Mouse (Mus musculus): ENCODE data around the gene Comt. TPM values are rescaled to one million over a fixed set of nuclear protein-coding genes. Genes with fewer than 3 reads are reported as not detected.
A peak's percentile ranks its signal among the peaks of the same experiment; 100 is the strongest.

Gene Comt
- total RNA-seq, 2 experiments from 2014 or later: 55.5 to 57.3 TPM

- no peak for DNase-seq
- intact Hi-C loops (cut with DNase I): no loop called here
These were observed 9.5 kb upstream of the Comt start for GRCm38 (mm10) chr16:18436128-18436527.

DNA sequence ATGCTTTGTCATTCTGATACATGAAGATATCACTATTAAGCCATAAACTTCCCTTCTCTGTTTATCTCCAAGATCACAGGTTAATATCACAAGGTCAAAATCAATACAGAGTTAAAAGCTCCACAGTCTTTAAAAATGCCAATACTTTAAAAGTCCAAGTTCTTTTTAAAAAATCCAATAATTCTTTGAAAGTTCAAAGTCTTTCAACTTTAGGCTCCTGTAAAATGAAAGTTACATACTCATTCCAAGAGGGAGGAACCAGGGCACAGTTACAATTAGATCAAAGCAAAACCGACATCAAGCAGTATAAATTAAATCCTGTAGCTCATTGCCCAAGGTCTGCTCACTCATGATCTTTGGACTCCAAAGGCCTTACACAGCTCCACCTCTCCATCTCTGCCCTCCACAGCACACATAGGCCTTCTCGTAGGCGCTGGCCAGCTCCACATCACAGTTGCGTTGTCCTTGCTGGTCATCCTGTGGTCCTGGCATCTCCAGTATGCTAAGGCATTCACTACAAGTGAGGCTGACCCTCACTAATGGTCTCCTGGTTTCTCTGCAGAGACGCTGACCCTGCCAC lies 6.8 kb upstream of the Comt start:
- DNase-seq: no peak
- intact Hi-C loops (cut with DNase I): no loop called here

DNA sequence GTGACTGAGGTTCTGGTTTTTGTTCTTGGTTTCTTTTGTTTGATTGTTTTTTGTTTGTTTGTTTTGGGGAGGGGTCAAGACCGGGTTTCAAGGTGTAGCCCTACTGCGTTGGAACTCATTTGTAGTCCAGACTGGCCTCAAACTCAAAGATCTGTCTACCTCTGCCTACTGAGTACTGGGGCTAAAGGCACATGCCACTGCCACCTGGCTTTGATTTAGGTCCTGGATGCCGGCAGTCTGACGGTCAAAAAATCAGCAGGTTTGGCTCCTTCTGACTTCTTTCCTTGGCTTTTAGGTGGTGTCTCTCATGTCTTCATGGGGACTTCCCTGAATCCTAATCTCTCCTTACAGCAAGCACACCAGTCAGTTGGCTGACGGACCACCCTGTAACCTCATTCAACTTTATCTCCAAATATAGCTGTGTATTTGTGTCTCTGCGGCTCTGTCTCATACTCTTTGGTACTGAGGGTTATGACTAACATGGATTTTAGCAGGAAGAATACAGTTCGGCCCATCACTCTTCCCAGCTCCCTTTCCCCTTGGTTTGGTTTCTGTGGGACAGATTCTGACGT lies 4.1 kb upstream of the Comt start:
- intact Hi-C loops (cut with DNase I): no loop called here
- DNase-seq: no peak

GRCm38 (mm10) chr16:18429641-18430040 lies 3.0 kb upstream of the Comt start:
- no peak for DNase-seq
- intact Hi-C loops (cut with DNase I): no loop called here

GRCm38 (mm10) chr16:18428516-18429042 lies 1.9 kb upstream of the Comt start:
- intact Hi-C loops (cut with DNase I): no loop called here
- DNase-seq: no peak

DNA sequence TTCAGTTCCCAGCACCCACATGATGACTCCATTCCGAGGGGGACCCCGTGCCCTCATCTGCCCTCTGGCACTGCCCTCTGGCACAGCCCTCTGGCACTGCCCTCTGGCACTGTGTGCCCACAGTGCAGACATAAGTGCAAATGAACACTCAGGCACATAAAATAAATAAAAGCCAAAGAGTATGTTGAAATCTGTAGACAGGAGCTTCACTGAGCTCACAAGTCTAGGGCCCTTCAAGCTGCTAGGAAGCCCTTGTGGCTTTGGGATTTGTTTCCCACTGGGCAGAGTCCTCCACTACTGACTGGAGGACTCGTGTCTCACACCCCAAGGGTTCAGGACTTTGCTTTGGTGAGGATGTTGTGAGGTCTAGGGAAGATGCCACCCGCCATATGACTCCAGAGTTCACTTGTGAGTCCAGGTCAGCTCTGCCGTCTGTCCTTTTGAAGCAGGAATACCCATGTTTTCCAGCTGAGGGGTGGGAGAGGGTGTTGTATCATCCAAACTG lies 1.4 kb upstream of the Comt start:
- no peak for DNase-seq
- intact Hi-C loops (cut with DNase I): no loop called here

GRCm38 (mm10) chr16:18426215-18426791 lies 349 bp downstream of the Comt start, which contains the start of gene Txnrd2:
Gene Txnrd2, plus strand, starts transcription at chr16:18426384.
- DNase-seq: peak; percentile 74
- intact Hi-C loops (cut with DNase I): no loop called here

DNA sequence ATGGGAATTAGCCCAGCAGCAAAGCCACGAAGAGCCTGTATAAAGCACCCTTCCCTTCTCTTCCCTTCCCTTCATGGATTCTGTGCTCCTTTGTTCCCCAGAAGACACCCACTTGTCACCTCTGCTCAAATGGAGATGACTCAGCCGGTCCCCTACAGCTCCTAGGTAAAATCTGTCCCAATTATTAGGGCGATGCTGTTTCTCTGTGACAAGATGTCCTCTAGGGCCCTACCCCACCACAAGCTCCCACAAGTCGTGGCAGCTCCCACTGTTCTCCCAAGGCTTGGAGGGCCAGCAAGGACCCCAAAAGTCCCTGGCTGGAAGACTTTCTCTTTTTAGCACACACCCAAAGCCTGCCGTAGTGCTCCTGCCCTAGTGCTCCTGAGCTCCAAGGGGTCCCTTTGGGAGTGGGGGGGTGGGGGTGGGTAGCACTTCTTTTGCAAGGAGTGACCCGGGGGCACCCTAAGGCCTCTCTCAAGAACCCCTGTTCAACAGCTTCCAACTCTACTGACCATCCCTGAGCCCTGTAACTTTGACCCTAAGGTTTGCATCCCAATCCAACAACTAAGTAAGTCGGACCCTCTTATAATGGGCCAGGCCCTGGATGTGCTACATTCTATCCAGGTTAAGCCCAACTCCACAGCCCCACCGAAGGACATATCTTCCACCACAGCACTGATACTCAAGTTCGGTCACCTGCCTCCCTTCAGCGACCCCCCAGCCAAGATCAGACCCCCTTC lies 1.0 kb downstream of the Comt start:
- intact Hi-C loops (cut with DNase I): no loop called here
- no peak for DNase-seq

DNA sequence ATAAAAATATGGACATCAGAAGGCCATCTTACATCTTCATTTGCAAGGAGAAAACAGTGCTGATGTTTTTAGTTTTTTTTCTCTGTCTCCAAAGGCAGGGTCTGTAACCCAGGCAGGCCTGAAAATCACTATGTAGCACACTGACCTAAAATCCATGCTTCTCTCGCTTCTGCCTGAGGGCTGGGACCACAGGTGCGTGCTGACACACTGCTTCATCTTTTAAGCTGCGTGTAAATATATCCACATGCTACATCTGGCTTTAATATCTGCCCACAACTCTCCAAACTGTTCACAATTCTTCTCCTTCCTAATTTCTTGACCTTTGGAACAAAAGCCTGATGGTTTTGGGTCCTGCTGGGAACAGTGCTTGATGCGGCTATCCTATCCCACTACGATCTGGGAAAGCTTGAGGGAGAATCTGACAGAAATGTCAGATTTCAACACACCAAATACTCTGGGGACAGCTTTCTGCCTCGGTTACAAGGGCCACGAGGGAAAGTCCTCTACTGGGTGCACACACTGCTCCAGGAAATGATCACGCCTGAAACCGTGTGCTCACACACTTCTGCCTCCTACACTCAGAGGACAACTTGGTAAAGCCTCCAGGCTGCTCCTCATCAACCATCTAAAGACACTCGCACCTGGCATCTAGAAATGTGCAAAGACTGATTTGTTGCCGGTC lies 2.1 kb downstream of the Comt start:
- intact Hi-C loops (cut with DNase I): no loop called here
- DNase-seq: no peak

- intact Hi-C loops (cut with DNase I): no loop called here
- no peak for DNase-seq
These were observed 2.8 kb downstream of the Comt start for GRCm38 (mm10) chr16:18423915-18424265.

GRCm38 (mm10) chr16:18423203-18423914 lies 3.3 kb downstream of the Comt start:
- DNase-seq: no peak
- intact Hi-C loops (cut with DNase I): no loop called here

DNA sequence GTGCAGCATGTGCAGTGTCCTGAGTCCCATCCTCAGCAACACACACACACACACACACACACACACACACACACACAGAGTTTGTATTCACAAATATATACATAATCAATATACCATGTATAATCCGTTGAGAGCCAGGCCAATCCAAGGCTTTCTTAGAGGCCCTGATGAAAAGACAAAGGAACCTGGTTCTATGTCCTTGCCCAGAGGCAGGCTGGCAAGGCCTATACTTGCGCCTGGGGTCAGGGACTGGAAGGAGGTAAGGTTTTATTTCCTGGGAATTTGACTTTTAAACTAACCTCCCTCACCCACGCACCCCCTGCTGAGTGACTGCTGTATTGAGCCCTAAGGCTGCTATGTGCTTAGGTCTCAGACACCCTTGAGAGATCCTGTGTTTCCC lies 6.1 kb downstream of the Comt start:
- intact Hi-C loops (cut with DNase I): no loop called here
- no peak for DNase-seq

- DNase-seq: no peak
- intact Hi-C loops (cut with DNase I): no loop called here
These were observed 7.0 kb downstream of the Comt start for GRCm38 (mm10) chr16:18419603-18420026.

- intact Hi-C loops (cut with DNase I): no loop called here
- no peak for DNase-seq
These were observed 7.7 kb downstream of the Comt start for GRCm38 (mm10) chr16:18418756-18419602.

- DNase-seq: no peak
- intact Hi-C loops (cut with DNase I): no loop called here
These were observed 9.2 kb downstream of the Comt start for GRCm38 (mm10) chr16:18417491-18417890.

- intact Hi-C loops (cut with DNase I): no loop called here
- no peak for DNase-seq
These were observed 9.8 kb downstream of the Comt start for GRCm38 (mm10) chr16:18416837-18417236.

DNA sequence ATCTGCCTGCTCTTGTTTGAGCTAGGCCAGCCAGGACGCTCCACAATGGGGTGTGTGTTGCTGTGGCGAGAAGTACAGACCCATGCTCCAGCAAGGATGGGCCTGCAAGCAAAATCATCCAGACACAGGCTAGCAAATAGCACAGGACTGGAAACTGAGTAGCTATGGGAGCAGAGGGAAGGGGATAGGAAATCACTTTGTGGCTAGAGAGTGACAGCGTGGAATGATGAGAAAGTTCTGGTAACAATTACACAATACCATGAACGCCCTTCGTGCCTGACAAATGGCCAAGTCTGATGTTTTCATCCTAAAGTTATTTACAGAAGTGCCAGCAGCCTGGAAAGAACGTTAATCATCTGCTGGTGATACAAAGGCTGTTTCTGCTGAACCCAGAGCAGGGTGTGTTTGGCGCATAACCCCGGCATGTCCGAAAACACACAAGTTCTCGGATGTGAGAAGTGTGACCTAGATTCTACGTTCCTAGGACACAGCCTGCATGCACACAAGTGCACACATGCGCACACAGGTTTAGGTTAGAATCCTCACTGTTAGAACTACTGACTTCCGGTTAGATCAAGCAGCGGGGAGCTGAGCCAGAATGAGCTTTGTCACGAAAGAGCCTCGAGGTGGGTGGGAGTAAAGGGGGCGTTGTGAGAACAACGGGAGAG lies 10.4 kb downstream of the Comt start:
- intact Hi-C loops (cut with DNase I): no loop called here
- DNase-seq: no peak

DNA sequence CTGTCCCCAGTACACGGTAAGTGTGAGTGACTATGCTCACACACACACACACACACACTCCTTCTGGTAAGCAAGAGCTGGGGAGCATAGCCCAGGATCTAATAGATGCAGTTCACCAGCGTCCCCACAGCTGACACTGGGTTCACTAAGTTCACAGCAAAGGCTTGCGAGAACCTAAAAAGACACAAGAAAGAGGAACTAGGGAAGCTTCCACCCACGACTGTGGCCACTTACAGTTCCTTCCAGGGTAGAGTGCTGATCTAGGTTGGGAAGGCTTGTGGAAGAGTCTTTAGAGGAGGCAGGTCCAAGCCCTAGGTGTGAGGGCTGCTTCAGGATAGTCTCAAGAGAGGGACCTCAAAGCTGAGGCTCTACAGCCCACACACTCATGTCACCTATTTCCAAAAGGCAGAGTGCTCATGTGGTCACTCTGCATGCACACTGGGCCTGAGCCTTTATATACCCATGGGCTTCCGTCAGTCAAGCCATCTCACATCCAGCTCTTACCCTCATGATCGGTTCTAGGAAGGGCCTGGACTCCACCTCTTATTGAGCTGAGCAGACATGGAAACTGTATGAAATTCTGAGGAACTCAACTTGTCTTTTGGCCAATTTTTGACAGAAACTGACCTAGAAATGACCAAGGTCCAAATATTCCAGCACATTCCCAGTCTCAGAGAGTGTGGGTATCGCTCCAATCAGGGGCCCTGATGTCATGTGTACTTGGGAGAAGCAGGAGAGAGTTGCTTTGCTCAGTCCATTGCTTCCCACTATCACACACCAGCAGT lies 13.4 kb downstream of the Comt start:
- intact Hi-C loops (cut with DNase I): no loop called here
- DNase-seq: no peak

All from left cerebral cortex, postnatal 4 days (tissue).